8 mouse cellular contexts compared by ENCODE assay signal in the genomic region with DNA sequence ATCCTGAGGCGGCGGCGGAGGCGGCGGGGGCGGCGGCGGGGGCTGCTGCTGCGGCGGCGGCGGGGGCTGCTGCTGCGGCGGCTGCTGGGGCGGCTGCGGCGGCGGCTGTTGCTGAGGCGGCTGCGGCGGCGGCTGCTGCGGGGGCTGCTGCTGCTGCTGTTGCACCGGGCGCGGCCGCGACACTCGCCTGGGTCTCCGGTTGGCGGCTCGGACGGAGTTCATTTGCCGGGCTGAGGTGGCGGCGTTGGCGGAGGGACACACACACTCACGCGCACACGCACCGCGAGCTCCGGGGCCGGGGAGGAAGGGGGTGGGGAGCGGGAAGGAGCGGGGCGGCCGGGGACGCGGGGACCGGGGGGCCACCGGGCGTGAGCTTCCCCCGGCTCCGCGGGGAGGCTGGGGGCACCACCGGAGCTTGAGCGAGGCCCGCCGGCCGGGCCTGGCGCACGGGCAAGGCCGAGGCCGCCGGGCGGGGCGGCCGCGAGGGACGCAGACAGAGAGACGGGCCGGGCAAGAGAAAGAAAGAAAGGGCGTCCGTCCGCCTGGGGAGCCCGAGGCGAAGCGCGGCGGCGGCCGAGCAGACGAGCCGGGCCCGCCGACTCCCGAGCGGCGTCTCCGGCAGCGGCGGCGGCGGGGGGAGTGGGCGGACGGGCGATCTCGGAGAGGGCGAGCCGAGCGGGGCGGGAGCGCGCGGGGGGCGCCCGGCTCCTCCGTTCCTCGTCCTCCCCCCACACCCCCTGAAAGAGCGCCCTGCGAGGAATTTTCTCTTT. TPM values are rescaled to one million over a fixed set of nuclear protein-coding genes. Genes with fewer than 3 reads are reported as not detected.
A peak's percentile ranks its signal among the peaks of the same experiment; 100 is the strongest.
DNase-seq lines count a peak whose midpoint lies in the region; ATAC-seq and TF ChIP-seq lines count a peak whose summit lies in the region.

Gene Fbxo11, minus strand, starts transcription at position 261 of the 770 bp plus-strand sequence.

- H3K4me2 ChIP-seq in forebrain, embryonic 11.5 days (ENCODE audit: low read depth, low read length, severe bottlenecking): peak within 1 kb of the TSS; percentile 73
- H3K4me2 ChIP-seq in heart, embryonic 14.5 days (ENCODE audit: low read length): peak within 1 kb of the TSS; percentile 77
- H3K4me2 ChIP-seq in kidney, postnatal 0 days (ENCODE audit: low read length): peak within 1 kb of the TSS; percentile 71
- peak within 1 kb of the TSS; percentile 90 for H3K4me2 ChIP-seq in liver, embryonic 15.5 days
- H3K4me2 ChIP-seq in neural tube, embryonic 12.5 days (replicated peaks): peak within 1 kb of the TSS; percentile 62
- H3K4me2 ChIP-seq in stomach, postnatal 0 days (replicated peaks; ENCODE audit: low read depth): peak within 1 kb of the TSS; percentile 77

- TF ChIP-seq EP300 in stomach, postnatal 0 days (optimal IDR thresholded peaks at IDR 0.05): no peak

- H3K9me3 ChIP-seq in forebrain, embryonic 11.5 days (ENCODE audit: control insufficient read depth, low read length): no peaks in the 10 kb centered on the region
- H3K9me3 ChIP-seq in heart, embryonic 14.5 days (ENCODE audit: control insufficient read depth, low read length): no peaks in the 10 kb centered on the region
- no peaks in the 10 kb centered on the region for H3K9me3 ChIP-seq in kidney, postnatal 0 days (replicated peaks; ENCODE audit: low read length)
- no peaks in the 10 kb centered on the region for H3K9me3 ChIP-seq in liver, embryonic 15.5 days (replicated peaks)
- no peaks in the 10 kb centered on the region for H3K9me3 ChIP-seq in neural tube, embryonic 12.5 days
- H3K9me3 ChIP-seq in stomach, postnatal 0 days (ENCODE audit: control insufficient read depth, low read length): no peaks in the 10 kb centered on the region

- H3K4me1 ChIP-seq in forebrain, embryonic 11.5 days (replicated peaks; ENCODE audit: control insufficient read depth, insufficient read depth, low read length): no peaks in the 10 kb centered on the region; the same call in 1 of the 2 replicates
- H3K4me1 ChIP-seq in heart, embryonic 14.5 days (ENCODE audit: control insufficient read depth in 2 of 2, insufficient read depth in 2 of 2, low read length in 2 of 2): peaks cover 0 to 17% of the 10 kb centered on the region in 2 experiments; a peak in 2 of 4 replicates
- no peaks in the 10 kb centered on the region for H3K4me1 ChIP-seq in kidney, postnatal 0 days (replicated peaks; ENCODE audit: insufficient read depth, low read length)
- H3K4me1 ChIP-seq in liver, embryonic 15.5 days (replicated peaks): peaks cover 30% of the 10 kb centered on the region
- H3K4me1 ChIP-seq in neural tube, embryonic 12.5 days: peaks cover 9% of the 10 kb centered on the region
- peaks cover 4% of the 10 kb centered on the region; the same call in 1 of the 2 replicates for H3K4me1 ChIP-seq in stomach, postnatal 0 days (replicated peaks; ENCODE audit: control insufficient read depth, insufficient read depth)

- no peaks in the 10 kb centered on the region for H3K27me3 ChIP-seq in forebrain, embryonic 11.5 days (ENCODE audit: control insufficient read depth, insufficient read depth, low read length)
- H3K27me3 ChIP-seq in heart, embryonic 14.5 days (ENCODE audit: control insufficient read depth, insufficient read depth, low read length): no peaks in the 10 kb centered on the region
- no peaks in the 10 kb centered on the region for H3K27me3 ChIP-seq in kidney, postnatal 0 days (ENCODE audit: insufficient read depth, low read length)
- H3K27me3 ChIP-seq in liver, embryonic 15.5 days: no peaks in the 10 kb centered on the region
- H3K27me3 ChIP-seq in neural tube, embryonic 12.5 days (replicated peaks): no peaks in the 10 kb centered on the region
- H3K27me3 ChIP-seq in stomach, postnatal 0 days (ENCODE audit: control insufficient read depth, insufficient read depth, low read length): no peaks in the 10 kb centered on the region

- peak; percentile 38 for ATAC-seq in forebrain, embryonic 11.5 days (replicated peaks; ENCODE audit: low FRiP score)
- peak; percentile 28 for ATAC-seq in heart, embryonic 14.5 days (ENCODE audit: insufficient number of reproducible peaks, insufficient read depth, low FRiP score, low read depth)
- peak; percentile 4 for ATAC-seq in kidney, postnatal 0 days (replicated peaks; ENCODE audit: low FRiP score, low read depth)
- peak; percentile 24 for ATAC-seq in liver, embryonic 15.5 days (ENCODE audit: insufficient read depth)
- peak; percentile 43 for ATAC-seq in neural tube, embryonic 12.5 days (ENCODE audit: low FRiP score, low read depth)
- ATAC-seq in stomach, postnatal 0 days (ENCODE audit: low FRiP score, low TSS enrichment): peak; percentile 3; the same call in 1 of the 2 replicates

- H3K27ac ChIP-seq in forebrain, embryonic 11.5 days (ENCODE audit: low read depth, low read length): peak within 1 kb of the TSS; percentile 100
- peak within 1 kb of the TSS; percentile 95 to 100 for H3K27ac ChIP-seq in heart, embryonic 14.5 days (replicated peaks in 1 of 2; ENCODE audit: control insufficient read depth in 1 of 2, insufficient read depth in 1 of 2, low read depth in 2 of 2, low read length in 2 of 2)
- H3K27ac ChIP-seq in kidney, postnatal 0 days: peak within 1 kb of the TSS; percentile 100
- H3K27ac ChIP-seq in liver, embryonic 15.5 days (replicated peaks): peak within 1 kb of the TSS; percentile 98
- peak within 1 kb of the TSS; percentile 100 for H3K27ac ChIP-seq in neural tube, embryonic 12.5 days
- H3K27ac ChIP-seq in stomach, postnatal 0 days (replicated peaks): peak within 1 kb of the TSS; percentile 100

- peak; percentile 62 for DNase-seq in CD4-positive helper T cell, adult 2 months (ENCODE audit: low read depth, low spot score)
- peak; percentile 75 for DNase-seq in brain, adult 2 months (ENCODE audit: low read depth, low spot score)
- DNase-seq in forebrain, embryonic 11.5 days (ENCODE audit: low spot score): peak; percentile 85
- peak; percentile 38 for DNase-seq in kidney, postnatal 0 days (ENCODE audit: low spot score)
- DNase-seq in stomach, postnatal 0 days (ENCODE audit: low spot score): peak; percentile 65

- TF ChIP-seq CTCF in kidney, postnatal 0 days (IDR thresholded peaks at IDR 0.05; ENCODE audit: low read depth): no peak
- TF ChIP-seq CTCF in stomach, postnatal 0 days (IDR thresholded peaks at IDR 0.05; ENCODE audit: low read depth): no peak

- 1% methylated on average over 54 of the region's 112 CpGs for WGBS in forebrain, embryonic 11.5 days
- under 1% methylated on average over 60 of the region's 112 CpGs for WGBS in heart, embryonic 14.5 days
- under 1% methylated on average over 44 of the region's 112 CpGs for WGBS in kidney, postnatal 0 days
- WGBS in liver, embryonic 15.5 days (ENCODE audit: insufficient replicate concordance): 0% methylated on average over 88 of the region's 112 CpGs
- under 1% methylated on average over 73 of the region's 112 CpGs for WGBS in neural tube, embryonic 12.5 days
- 1% methylated on average over 62 of the region's 112 CpGs for WGBS in stomach, postnatal 0 days

- H3K4me3 ChIP-seq in forebrain, embryonic 11.5 days (ENCODE audit: low read depth, low read length): peak within 1 kb of the TSS; percentile 99
- peak within 1 kb of the TSS; percentile 98 to 99 for H3K4me3 ChIP-seq in heart, embryonic 14.5 days (ENCODE audit: control insufficient read depth in 1 of 2, insufficient read depth in 1 of 2, low read depth in 1 of 2, low read length in 2 of 2)
- peak within 1 kb of the TSS; percentile 100 for H3K4me3 ChIP-seq in kidney, postnatal 0 days (replicated peaks; ENCODE audit: low read depth, low read length)
- H3K4me3 ChIP-seq in liver, embryonic 15.5 days (replicated peaks): peak within 1 kb of the TSS; percentile 95
- H3K4me3 ChIP-seq in neural tube, embryonic 12.5 days: peak within 1 kb of the TSS; percentile 99
- peak within 1 kb of the TSS; percentile 100 for H3K4me3 ChIP-seq in stomach, postnatal 0 days (ENCODE audit: low read depth, low read length)

- H3K36me3 ChIP-seq in forebrain, embryonic 11.5 days (ENCODE audit: control insufficient read depth, insufficient read depth, low read length): no peaks in the 10 kb centered on the region
- H3K36me3 ChIP-seq in heart, embryonic 14.5 days (ENCODE audit: control insufficient read depth, insufficient read depth, low read length): no peaks in the 10 kb centered on the region
- no peaks in the 10 kb centered on the region for H3K36me3 ChIP-seq in kidney, postnatal 0 days (ENCODE audit: insufficient read depth, low read length)
- H3K36me3 ChIP-seq in liver, embryonic 15.5 days (replicated peaks): no peaks in the 10 kb centered on the region
- H3K36me3 ChIP-seq in neural tube, embryonic 12.5 days: no peaks in the 10 kb centered on the region; the same call in 1 of the 2 replicates
- H3K36me3 ChIP-seq in stomach, postnatal 0 days (ENCODE audit: control insufficient read depth, insufficient read depth, low read length): no peaks in the 10 kb centered on the region

- H3K9ac ChIP-seq in forebrain, embryonic 11.5 days (ENCODE audit: low read length): peak within 1 kb of the TSS; percentile 94
- peak within 1 kb of the TSS; percentile 100 for H3K9ac ChIP-seq in heart, embryonic 14.5 days (ENCODE audit: low read length)
- H3K9ac ChIP-seq in kidney, postnatal 0 days (ENCODE audit: low read depth, low read length): peak within 1 kb of the TSS; percentile 100
- H3K9ac ChIP-seq in liver, embryonic 15.5 days: peak within 1 kb of the TSS; percentile 98
- peak within 1 kb of the TSS; percentile 100 for H3K9ac ChIP-seq in neural tube, embryonic 12.5 days
- H3K9ac ChIP-seq in stomach, postnatal 0 days (ENCODE audit: low read length): peak within 1 kb of the TSS; percentile 99

RNA-seq across cellular contexts. Expression of gene Fbxo11, which starts in this region (rescaled TPM):
- polyA plus RNA-seq in forebrain, embryonic 11.5 days (2014; fragmentation: Nextera tagmentation; extraction: Ambion mirVana): 40.0 and 41.1 TPM in 2 replicates
- 15.9 and 20.7 TPM in 2 replicates for polyA plus RNA-seq in heart, embryonic 14.5 days (2014; fragmentation: Nextera tagmentation; extraction: Ambion mirVana)
- 15.3 and 16.2 TPM in 2 replicates for polyA plus RNA-seq in kidney, postnatal 0 days (2015; fragmentation: Nextera tagmentation; extraction: Ambion mirVana)
- 3.2 and 4.1 TPM in 2 replicates for polyA plus RNA-seq in liver, embryonic 15.5 days (2015; fragmentation: Nextera tagmentation; extraction: Ambion mirVana)
- 38.0 and 40.3 TPM in 2 replicates for polyA plus RNA-seq in neural tube, embryonic 12.5 days (2016; fragmentation: Nextera tagmentation; extraction: Ambion mirVana)
- polyA plus RNA-seq in stomach, postnatal 0 days (2015; fragmentation: Nextera tagmentation; extraction: Ambion mirVana): 7.7 and 9.1 TPM in 2 replicates

Comparison
In these comparisons a context has a peak if more than half of its experiments do, and no peak if none do; other contexts are left out.
1. Peak in every context shown above with its lines: DNase-seq, ATAC-seq, H3K4me3 ChIP-seq and H3K27ac ChIP-seq.